Mouse (Mus musculus) embryonic fibroblast, embryonic 13.5 days (primary cell): ENCODE measurements around the gene Nav1.

ENCODE experiments used
- CTCF ChIP-seq: IDR thresholded peaks from 2 replicates; pipeline ENCODE4 v1.5.1; 2011; ENCODE audit warnings: mild to moderate bottlenecking, control low read depth, low read length, moderate library complexity, borderline replicate concordance; ENCODE audit not compliant: insufficient read depth
- POLR2A ChIP-seq: IDR thresholded peaks from 2 replicates; pipeline ENCODE4 v1.6.1; 2011; ENCODE audit warnings: low read depth, mild to moderate bottlenecking, control low read depth, low read length, moderate library complexity

DNA sequence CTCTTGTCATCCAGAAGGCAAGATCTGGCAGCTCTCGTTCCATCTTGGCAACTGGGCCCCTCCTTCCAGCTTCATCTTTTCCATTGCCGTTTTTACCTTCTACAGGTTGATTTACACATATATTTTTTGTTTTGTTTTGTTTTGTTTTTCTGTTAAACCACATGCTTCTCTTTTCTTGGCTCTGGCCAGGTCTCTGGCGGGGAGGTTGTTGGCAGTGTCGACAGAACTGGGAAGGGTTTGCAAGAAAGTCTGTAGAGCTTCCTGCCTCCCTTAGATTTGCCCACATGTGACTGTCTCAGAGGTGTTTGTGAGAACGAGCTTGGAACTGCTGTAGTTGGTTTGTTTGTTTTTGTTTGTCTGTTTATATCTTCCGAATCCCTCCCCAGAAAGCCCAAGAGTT, 166.1 kb downstream of the Nav1 start:
- TF ChIP-seq CTCF (no peak), POLR2A (no peak)
